Mouse (Mus musculus): ENCODE results near the gene Irf1.

Irf1 gene

GRCm38 (mm10) chr11:53785311-53785936, 15.6 kb downstream of the Irf1 start:
- no peak for DNase-seq (ENCODE audit: low spot score)

GRCm38 (mm10) chr11:53786058-53787031, 16.5 kb downstream of the Irf1 start:
- DNase-seq (ENCODE audit: low spot score) = no peak

GRCm38 (mm10) chr11:53788196-53788595, 18.4 kb downstream of the Irf1 start:
- DNase-seq (ENCODE audit: low spot score) = peak; percentile 66

- no peak for DNase-seq (ENCODE audit: low spot score)
Measured at GRCm38 (mm10) chr11:53789277-53789676, 19.5 kb downstream of the Irf1 start.

GRCm38 (mm10) chr11:53792986-53793385, 23.2 kb downstream of the Irf1 start:
- no peak for DNase-seq (ENCODE audit: low spot score)

GRCm38 (mm10) chr11:53794015-53794414, 24.2 kb downstream of the Irf1 start:
- no peak for DNase-seq (ENCODE audit: low spot score)

- no peak for DNase-seq (ENCODE audit: low spot score)
Measured at GRCm38 (mm10) chr11:53794671-53795557, 25.1 kb downstream of the Irf1 start.

- no peak for DNase-seq (ENCODE audit: low spot score)
Measured at GRCm38 (mm10) chr11:53795813-53796212, 26.0 kb downstream of the Irf1 start.

GRCm38 (mm10) chr11:53796409-53797151, 26.8 kb downstream of the Irf1 start:
- DNase-seq (ENCODE audit: low spot score) = no peak

- no peak for DNase-seq (ENCODE audit: low spot score)
Measured at GRCm38 (mm10) chr11:53797386-53797920, 27.6 kb downstream of the Irf1 start.

- DNase-seq (ENCODE audit: low spot score) = no peak
Measured at GRCm38 (mm10) chr11:53798041-53798711, 28.4 kb downstream of the Irf1 start.

GRCm38 (mm10) chr11:53800036-53800435, 30.2 kb downstream of the Irf1 start:
- no peak for DNase-seq (ENCODE audit: low spot score)

- DNase-seq (ENCODE audit: low spot score) = no peak
Measured at GRCm38 (mm10) chr11:53800975-53801374, 31.2 kb downstream of the Irf1 start.

- DNase-seq (ENCODE audit: low spot score) = no peak
Measured at GRCm38 (mm10) chr11:53803093-53803492, 33.3 kb downstream of the Irf1 start.

GRCm38 (mm10) chr11:53803494-53803893, 33.7 kb downstream of the Irf1 start:
- no peak for DNase-seq (ENCODE audit: low spot score)

- DNase-seq (ENCODE audit: low spot score) = no peak
Measured at GRCm38 (mm10) chr11:53804569-53805344, 34.9 kb downstream of the Irf1 start.

GRCm38 (mm10) chr11:53805786-53806185, 36.0 kb downstream of the Irf1 start:
- no peak for DNase-seq (ENCODE audit: low spot score)

- no peak for DNase-seq (ENCODE audit: low spot score)
Measured at GRCm38 (mm10) chr11:53809354-53809753, 39.5 kb downstream of the Irf1 start.

GRCm38 (mm10) chr11:53810156-53810555, 40.3 kb downstream of the Irf1 start:
- DNase-seq (ENCODE audit: low spot score) = no peak

GRCm38 (mm10) chr11:53810749-53811148, 40.9 kb downstream of the Irf1 start:
- DNase-seq (ENCODE audit: low spot score) = no peak
